Mouse (Mus musculus) embryonic stem cell, embryonic (primary cell): Measurements from ENCODE around the gene 2010111I01Rik.

Experiments used
- CTCF ChIA-PET, 4 experiments: fragments of 300-600 bp in 2 of 4; fragments of 350-600 bp in 2 of 4; sonication (Branson Sonifier 250); formaldehyde crosslinking; loops; one replicate each; lab custom pipeline; 2022; ENCODE audit warnings: inconsistent platforms in 2 of 4; lab: Charles Lee
- POLR2A ChIA-PET, 4 experiments: fragments of 300-600 bp in 2 of 4; fragments of 350-600 bp in 2 of 4; sonication (Branson Sonifier 250); formaldehyde crosslinking; loops; one replicate each; lab custom pipeline; 2022; ENCODE audit warnings: antibody characterized with exemption in 4 of 4, inconsistent platforms in 1 of 4; lab: Charles Lee

Gene 2010111I01Rik

DNA sequence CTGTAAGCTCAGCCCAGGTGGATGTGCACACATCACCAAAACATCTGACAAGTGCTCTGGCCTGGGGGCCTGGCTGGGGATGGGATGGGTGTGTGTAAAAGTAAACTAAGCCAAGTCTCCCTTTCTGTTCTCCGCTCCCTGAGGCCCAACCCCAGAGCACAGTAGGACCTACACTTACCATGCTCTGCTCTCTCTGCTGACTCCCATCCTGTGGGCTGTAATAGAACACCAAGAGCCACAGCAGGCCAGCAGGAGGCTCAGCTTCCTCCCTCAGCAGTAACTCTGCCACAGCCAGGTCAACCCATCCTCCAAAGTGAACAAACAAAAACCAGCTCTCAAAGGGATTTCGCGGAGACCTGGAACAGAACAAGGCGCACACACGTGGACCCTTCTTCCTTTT lies 357.0 kb downstream of the 2010111I01Rik start:
- ChIA-PET POLR2A (interaction anchor here in 1 of 4 experiments (1.6 kb wide), 1 partner anchor 48 kb away, joined by 7 read pairs; no protein-coding TSS in a partner anchor), CTCF (interaction anchor here in 3 of 4 experiments (0.6 to 1.3 kb wide), 7 partner anchors 8 to 467 kb away, joined by 3 to 4 read pairs (median 3); no protein-coding TSS in a partner anchor)

DNA sequence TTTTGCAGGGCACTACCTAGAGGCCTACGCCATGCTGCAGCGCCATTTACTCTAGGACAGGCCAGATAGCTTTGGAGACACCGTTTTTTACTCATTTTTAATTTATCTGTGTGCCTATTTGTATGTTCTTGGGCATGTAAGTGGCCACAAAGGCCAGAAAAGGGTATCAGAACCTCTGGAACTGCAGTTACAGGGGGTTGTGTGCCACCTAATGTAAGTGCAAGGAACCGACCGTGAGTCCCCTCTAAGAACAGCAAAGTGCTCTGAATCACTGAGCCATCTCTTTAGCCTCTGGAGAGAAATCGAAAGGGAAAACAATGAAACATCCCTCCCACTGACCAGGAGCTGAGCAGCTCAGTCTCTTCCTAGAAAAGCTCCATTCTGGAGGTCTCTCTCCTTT lies 358.1 kb downstream of the 2010111I01Rik start:
- CTCF ChIA-PET, result interaction anchor here in 3 of 4 experiments (0.7 to 1.5 kb wide), 5 partner anchors 7 to 379 kb away, joined by 3 to 6 read pairs (median 4); no protein-coding TSS in a partner anchor
- POLR2A ChIA-PET, result interaction anchor here in 2 of 4 experiments (0.7 to 1.6 kb wide), 4 partner anchors 9 to 228 kb away, joined by 3 to 5 read pairs (median 4); no protein-coding TSS in a partner anchor

- ChIA-PET CTCF (interaction anchor here in 2 of 4 experiments (0.8 to 1.5 kb wide), 3 partner anchors 8 to 380 kb away, joined by 3 to 6 read pairs (median 4); no protein-coding TSS in a partner anchor), POLR2A (interaction anchor here in 1 of 4 experiments (1.0 to 1.6 kb wide), 3 partner anchors 10 to 41 kb away, joined by 3 to 4 read pairs (median 4); no protein-coding TSS in a partner anchor)
These were observed 358.8 kb downstream of the 2010111I01Rik start for GRCm38 (mm10) chr13:63323286-63324075.

DNA sequence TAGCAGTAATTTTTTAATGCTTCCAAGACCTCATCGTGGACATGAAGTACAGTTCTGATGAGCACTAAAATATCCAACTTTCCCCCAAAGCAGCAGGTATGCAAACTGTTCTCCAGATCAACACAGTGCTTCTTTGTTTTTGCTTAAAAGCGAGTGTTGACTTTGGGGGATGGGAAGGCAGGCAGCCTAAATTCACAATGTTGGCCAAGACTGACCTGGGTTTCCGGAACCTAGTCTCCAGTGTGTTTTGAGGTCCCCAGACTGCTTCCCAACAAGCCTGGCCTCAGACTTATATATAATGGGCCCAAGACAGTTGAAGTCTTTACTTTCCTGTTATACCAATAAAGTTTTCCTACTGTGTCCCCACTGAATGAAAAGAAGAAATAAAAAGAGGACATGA lies 359.6 kb downstream of the 2010111I01Rik start:
- CTCF ChIA-PET, result interaction anchor here in 1 of 4 experiments (0.8 kb wide), 1 partner anchor 9 kb away, joined by 3 read pairs; no protein-coding TSS in a partner anchor
- POLR2A ChIA-PET, result interaction anchor here in 1 of 4 experiments (1.6 kb wide), 1 partner anchor 42 kb away, joined by 3 read pairs; no protein-coding TSS in a partner anchor

GRCm38 (mm10) chr13:63324978-63325848 lies 360.5 kb downstream of the 2010111I01Rik start:
- CTCF ChIA-PET, result no interaction called here
- POLR2A ChIA-PET, result interaction anchor here in 1 of 4 experiments (0.7 kb wide), 1 partner anchor 27 kb away, joined by 3 read pairs; no protein-coding TSS in a partner anchor

DNA sequence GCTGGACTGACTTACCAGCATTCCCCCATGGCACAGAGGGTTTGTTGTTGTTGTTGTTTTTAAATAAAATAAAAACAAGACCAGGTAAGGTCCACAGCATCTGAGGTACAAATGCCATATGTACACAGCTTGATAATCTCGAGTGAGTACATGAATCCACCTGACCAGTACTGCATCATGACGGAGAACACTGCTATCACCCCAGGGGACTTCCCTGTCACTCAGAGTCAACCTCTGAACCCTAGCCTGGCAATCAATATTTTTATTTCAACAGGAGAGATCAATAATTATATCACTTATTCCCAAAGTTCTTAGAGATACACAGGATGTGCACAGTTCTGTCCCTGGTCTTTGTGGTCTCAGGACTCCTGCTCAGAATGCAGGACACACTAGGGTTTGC lies 361.3 kb downstream of the 2010111I01Rik start:
- CTCF ChIA-PET, result no interaction called here
- POLR2A ChIA-PET, result interaction anchor here in 1 of 4 experiments (1.1 kb wide), 1 partner anchor 9 kb away, joined by 3 read pairs; no protein-coding TSS in a partner anchor

DNA sequence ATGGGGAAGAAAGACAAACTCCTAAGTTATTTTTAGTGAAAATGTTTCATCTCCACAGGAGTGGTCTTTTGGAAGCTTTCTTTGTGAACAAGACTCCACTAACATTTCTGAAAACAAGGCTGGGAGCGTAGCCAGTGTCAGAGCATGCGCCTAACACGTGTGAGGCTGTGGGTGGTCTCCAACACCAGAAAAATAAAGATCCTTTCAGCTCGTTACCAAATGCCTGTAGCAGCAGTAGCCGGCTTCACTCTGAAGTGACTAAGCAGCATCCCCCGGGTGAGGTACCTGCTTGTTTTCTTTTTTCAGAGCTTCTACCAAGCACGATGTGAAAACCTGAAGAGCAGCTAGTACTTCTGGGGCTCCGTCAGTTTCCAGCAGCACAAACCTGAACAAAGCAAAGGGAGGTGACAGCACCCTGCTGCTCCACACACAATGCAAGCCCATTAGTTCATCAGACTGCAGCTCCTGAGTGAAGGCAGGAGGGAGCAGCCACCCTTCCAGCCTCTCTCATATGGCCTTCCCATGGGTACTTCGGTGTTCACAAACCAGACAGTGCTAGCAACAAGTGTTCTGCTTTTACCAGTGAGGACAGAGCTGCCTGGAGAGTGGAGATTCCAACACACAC lies 365.7 kb downstream of the 2010111I01Rik start:
- POLR2A ChIA-PET, result interaction anchor here (0.5 to 1.7 kb wide), 24 partner anchors 12 to 824 kb away, joined by 3 to 8 read pairs (median 3); no protein-coding TSS in a partner anchor
- CTCF ChIA-PET, result interaction anchor here (0.5 to 3.8 kb wide), 21 partner anchors 8 to 567 kb away, joined by 3 to 25 read pairs (median 4); no protein-coding TSS in a partner anchor

- POLR2A ChIA-PET, result interaction anchor here (0.6 to 1.5 kb wide), 5 partner anchors 37 to 100 kb away, joined by 3 to 4 read pairs (median 3); no protein-coding TSS in a partner anchor
- CTCF ChIA-PET, result interaction anchor here (0.5 to 3.8 kb wide), 34 partner anchors 8 to 446 kb away, joined by 3 to 25 read pairs (median 4); no protein-coding TSS in a partner anchor
These were observed 366.7 kb downstream of the 2010111I01Rik start for GRCm38 (mm10) chr13:63331379-63331778.

- POLR2A ChIA-PET, result interaction anchor here in 1 of 4 experiments (0.5 kb wide), 1 partner anchor 893 kb away, joined by 4 read pairs; no protein-coding TSS in a partner anchor
- CTCF ChIA-PET, result interaction anchor here (0.5 to 3.8 kb wide), 32 partner anchors 9 to 430 kb away, joined by 3 to 25 read pairs (median 3); no protein-coding TSS in a partner anchor
These were observed 368.0 kb downstream of the 2010111I01Rik start for GRCm38 (mm10) chr13:63332576-63333300.

GRCm38 (mm10) chr13:63335421-63336134 lies 370.9 kb downstream of the 2010111I01Rik start:
- POLR2A ChIA-PET, result interaction anchor here in 3 of 4 experiments (0.6 to 1.9 kb wide), 8 partner anchors 12 to 303 kb away, joined by 3 to 7 read pairs (median 3); no protein-coding TSS in a partner anchor

GRCm38 (mm10) chr13:63336335-63336734 lies 371.6 kb downstream of the 2010111I01Rik start:
- POLR2A ChIA-PET, result interaction anchor here in 3 of 4 experiments (0.6 to 1.9 kb wide), 8 partner anchors 11 to 671 kb away, joined by 3 to 7 read pairs (median 3); no protein-coding TSS in a partner anchor
- CTCF ChIA-PET, result interaction anchor here (0.5 to 2.2 kb wide), 32 partner anchors 11 to 701 kb away, joined by 3 to 18 read pairs (median 3); no protein-coding TSS in a partner anchor

More at GRCm38 (mm10) chr13:63335421-63336134, 370.9 kb downstream of the 2010111I01Rik start:
- CTCF ChIA-PET, result interaction anchor here (0.6 to 2.2 kb wide), 37 partner anchors 12 to 880 kb away, joined by 3 to 18 read pairs (median 3); no protein-coding TSS in a partner anchor

DNA sequence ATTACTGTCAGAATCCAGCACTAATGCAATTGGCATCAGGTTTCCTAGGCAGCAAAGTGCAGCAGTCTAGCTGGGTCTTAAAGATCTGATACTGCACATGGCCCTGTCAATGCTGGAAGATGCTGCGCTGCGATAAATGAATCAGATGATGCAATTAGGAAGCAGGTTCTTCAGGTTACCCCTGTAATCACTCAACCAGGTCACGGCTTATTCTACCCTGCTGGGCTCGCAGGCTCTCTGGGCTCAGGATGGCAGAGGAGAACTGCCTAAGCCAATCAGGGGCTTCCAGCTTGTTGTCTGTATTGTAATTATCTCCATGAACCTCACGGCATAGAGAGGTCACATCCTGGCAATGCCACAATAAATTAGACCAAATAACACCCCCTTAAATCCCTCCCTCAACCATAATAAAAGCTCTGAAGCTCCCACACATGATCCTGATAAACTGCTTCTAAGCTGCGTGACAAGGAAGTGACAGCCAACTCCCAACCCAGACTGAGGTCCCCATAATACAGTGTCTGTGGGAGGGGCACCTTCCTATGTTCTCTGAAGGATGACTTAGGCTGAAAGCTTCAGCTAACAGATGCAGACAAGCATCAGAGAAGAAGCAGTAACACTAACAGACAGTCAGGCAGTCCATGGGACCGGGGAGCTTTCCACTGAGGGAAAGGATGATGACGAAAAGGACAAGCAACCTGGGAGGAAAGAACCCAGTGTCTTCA lies 372.7 kb downstream of the 2010111I01Rik start:
- CTCF ChIA-PET, result interaction anchor here in 1 of 4 experiments (0.9 to 2.2 kb wide), 2 partner anchors 97 to 411 kb away, joined by 3 to 18 read pairs; no protein-coding TSS in a partner anchor
- POLR2A ChIA-PET, result interaction anchor here in 1 of 4 experiments (0.7 to 1.9 kb wide), 3 partner anchors 56 to 91 kb away, joined by 3 to 7 read pairs (median 3); no protein-coding TSS in a partner anchor

DNA sequence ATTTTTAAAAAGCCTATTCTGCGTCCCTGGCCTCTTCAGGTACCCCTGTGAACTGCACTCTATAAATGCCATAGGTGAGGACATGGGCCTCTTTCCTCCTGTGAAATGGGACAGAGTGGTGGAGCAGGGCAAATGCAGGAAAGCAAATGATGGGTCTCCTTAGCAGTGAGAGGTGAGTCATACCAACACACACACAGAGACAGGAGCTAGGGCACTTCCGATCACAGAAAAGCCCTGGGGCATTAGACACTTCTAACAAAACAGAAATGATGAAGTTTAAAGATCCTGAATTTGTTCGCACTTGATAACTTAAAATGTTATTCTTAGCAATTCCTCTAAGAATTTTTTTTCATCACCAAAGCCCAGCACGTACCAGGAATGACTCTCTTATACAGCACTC lies 375.3 kb downstream of the 2010111I01Rik start:
- ChIA-PET POLR2A (interaction anchor here in 1 of 4 experiments (0.5 kb wide), 1 partner anchor 208 kb away, joined by 5 read pairs; no protein-coding TSS in a partner anchor), CTCF (no interaction called here)

DNA sequence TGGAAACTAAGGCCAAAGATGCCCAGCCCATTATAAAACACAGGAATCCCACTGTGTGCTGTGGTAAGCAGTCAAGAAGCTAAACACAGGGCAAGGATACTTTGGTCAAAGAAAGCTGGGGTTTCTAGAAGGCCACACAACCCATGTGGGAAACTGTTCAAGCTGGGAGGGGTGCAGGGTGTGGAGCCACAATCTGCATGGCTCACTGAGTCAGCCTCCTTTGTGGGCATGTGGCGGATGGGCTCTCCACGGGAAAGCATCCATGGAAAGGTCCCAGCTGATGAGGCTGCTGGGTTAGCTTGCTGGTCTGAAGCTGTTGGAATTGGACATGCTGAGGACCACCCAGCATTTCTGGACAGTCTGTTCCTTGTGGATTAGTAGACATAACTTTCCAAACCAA lies 378.1 kb downstream of the 2010111I01Rik start:
- POLR2A ChIA-PET, result interaction anchor here in 2 of 4 experiments (0.6 to 1.9 kb wide), 5 partner anchors 9 to 378 kb away, joined by 3 to 5 read pairs (median 3); partner anchors contain the start of gene 2010111I01Rik (in 1 of the 2)
- CTCF ChIA-PET, result interaction anchor here in 1 of 4 experiments (1.1 kb wide), 1 partner anchor 10 kb away, joined by 4 read pairs; no protein-coding TSS in a partner anchor

- POLR2A ChIA-PET, result no interaction called here
- CTCF ChIA-PET, result no interaction called here
These were observed 379.8 kb downstream of the 2010111I01Rik start for GRCm38 (mm10) chr13:63344481-63344880.
